Mouse (Mus musculus): ENCODE measurements at regions not wholly inside any gene's neighbourhood (a gene's known extent, or its start where the extent isn't known, plus 50 kb on each side); places are given as distances from the start of the nearest gene placed in this dataset.

DNA sequence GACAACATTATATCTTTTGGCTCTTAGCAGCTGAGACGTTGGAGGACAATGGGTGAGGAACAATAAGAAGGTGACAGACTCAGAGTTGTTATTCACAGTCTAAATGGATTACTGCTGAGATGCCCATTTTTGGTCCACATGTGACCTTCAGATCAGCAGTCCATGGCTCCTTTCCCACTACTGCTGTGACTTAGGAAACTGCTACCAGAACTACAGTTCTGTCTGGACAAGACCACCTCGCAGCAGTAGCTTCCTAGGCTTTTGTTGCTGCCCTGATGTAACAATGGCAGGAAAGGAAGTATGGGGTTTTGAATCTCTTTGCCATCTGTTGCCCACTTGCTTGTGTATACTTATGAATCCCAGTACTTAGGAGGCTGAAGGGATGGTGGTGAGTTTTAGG is 135.6 kb upstream of the Pls3 start:
- DNase-seq (ENCODE audit: low read depth): peak; percentile 0

DNA sequence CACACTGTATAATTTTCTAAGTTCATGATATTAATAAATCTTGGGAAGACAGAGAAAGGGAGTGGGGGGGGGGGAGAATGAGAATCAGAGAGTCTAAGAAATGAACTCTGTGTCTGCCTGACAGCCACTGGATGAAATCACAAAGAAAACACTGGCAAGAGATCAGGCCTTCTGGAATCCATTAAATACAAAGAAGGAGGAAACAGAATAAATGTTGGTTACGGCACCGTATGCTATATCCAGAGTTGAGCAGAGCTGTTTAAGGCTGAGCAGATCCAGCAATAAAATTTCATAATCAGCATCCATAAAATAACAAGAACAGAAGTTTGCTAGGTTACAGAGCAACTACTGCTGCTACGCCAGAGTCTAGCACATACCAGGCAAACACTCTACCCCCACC is 103.6 kb upstream of the Pls3 start:
- no peak for DNase-seq (ENCODE audit: low read depth)

More for the DNA sequence above, 135.6 kb upstream of the Pls3 start:
- TF ChIP-seq POLR2A (IDR thresholded peaks at IDR 0.05; ENCODE audit: borderline replicate concordance, extremely low read depth, insufficient read depth, insufficient read length, poor library complexity, severe bottlenecking) (no peak), CTCF (IDR thresholded peaks at IDR 0.05; ENCODE audit: borderline replicate concordance, extremely low read depth, insufficient read depth, insufficient read length) (no peak)

DNA sequence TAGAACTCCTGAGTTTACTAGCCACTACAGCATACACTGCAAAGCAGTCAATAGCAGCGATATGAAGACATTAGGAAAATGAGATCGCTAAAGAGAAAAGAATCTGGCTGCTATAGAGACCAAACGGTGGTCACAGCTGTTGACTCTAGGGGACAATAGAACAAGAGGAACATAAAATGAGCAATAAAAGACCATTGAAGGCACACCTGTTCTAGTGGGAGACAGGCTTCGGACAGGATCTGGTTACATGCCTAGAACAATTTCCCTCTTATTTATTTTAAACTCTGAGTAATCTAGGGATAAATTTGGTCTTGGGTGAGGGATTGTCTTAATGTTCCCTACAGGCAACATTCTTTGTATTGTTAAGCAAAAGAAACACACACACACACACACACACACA is 99.7 kb upstream of the Pls3 start:
- no peak for TF ChIP-seq POLR2A (IDR thresholded peaks at IDR 0.05; ENCODE audit: borderline replicate concordance, extremely low read depth, insufficient read depth, insufficient read length, poor library complexity, severe bottlenecking)
- TF ChIP-seq CTCF (IDR thresholded peaks at IDR 0.05; ENCODE audit: borderline replicate concordance, extremely low read depth, insufficient read depth, insufficient read length): no peak
- no peak for DNase-seq (ENCODE audit: low read depth)

More for the DNA sequence above, 103.6 kb upstream of the Pls3 start:
- TF ChIP-seq POLR2A (IDR thresholded peaks at IDR 0.05; ENCODE audit: borderline replicate concordance, extremely low read depth, insufficient read depth, insufficient read length, poor library complexity, severe bottlenecking) (no peak), CTCF (IDR thresholded peaks at IDR 0.05; ENCODE audit: borderline replicate concordance, extremely low read depth, insufficient read depth, insufficient read length) (no peak)

DNA sequence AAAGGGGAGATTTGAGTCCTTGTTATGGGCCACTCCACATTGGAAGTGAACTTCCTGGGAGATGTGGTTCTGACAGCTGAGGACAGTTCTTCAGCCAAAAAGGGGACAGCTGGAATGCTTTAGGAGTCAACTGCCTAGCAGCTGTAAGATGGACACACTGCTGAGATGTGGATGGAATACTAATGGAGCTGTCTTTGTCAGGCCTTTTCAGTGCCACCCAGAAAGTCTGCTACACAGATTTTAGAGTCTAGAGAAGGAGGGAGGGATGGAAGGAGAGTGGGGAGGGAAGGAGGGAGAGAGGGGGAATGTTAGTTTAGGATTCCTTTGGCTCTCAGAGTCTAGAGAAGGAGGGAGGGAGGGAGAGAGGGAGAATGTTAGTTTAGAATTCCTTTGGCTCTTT is 74.7 kb upstream of the Pls3 start:
- no peak for TF ChIP-seq POLR2A (IDR thresholded peaks at IDR 0.05; ENCODE audit: borderline replicate concordance, extremely low read depth, insufficient read depth, insufficient read length, poor library complexity, severe bottlenecking)
- peak; percentile 57 for DNase-seq (ENCODE audit: low read depth)

DNA sequence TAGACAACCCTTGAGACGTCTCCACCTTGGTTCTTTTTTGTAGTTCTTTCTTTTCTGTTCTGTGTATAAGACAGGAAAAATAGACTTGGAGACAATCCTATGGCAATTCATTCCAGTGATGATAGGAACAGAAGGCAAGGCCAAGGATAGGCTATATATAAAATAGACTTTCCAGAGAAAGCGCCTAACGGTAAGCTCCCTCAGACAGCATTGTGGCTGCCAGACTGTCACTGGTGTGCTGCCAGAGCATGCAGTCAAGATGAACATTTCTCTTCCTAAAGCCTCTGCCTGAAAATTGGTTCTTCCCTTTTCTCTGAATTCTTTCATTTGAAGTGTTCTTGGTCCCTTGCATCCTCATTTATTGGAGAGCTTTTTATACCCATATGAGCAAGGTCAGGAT is 53.9 kb upstream of the Pls3 start:
- peak; percentile 1 for DNase-seq (ENCODE audit: low read depth)
- TF ChIP-seq POLR2A (IDR thresholded peaks at IDR 0.05; ENCODE audit: borderline replicate concordance, extremely low read depth, insufficient read depth, insufficient read length, poor library complexity, severe bottlenecking) (no peak), CTCF (IDR thresholded peaks at IDR 0.05; ENCODE audit: borderline replicate concordance, extremely low read depth, insufficient read depth, insufficient read length) (no peak)

Measured in brain, embryonic 14.5 days (tissue).